Mouse (Mus musculus): ENCODE data around the gene Suv39h2.

- TF ChIP-seq POLR2A (IDR thresholded peaks at IDR 0.05; ENCODE audit: control insufficient read depth in 1 of 2, insufficient read depth in 1 of 2, low read depth in 1 of 2, low read length in 2 of 2, poor library complexity in 1 of 2) (no peak), SIN3A (IDR thresholded peaks at IDR 0.05; ENCODE audit: low read length) (no peak), CTCF (IDR thresholded peaks at IDR 0.05 in 2 of 3, conservative IDR thresholded peaks at IDR 0.05 in 1 of 3; ENCODE audit: control insufficient read depth in 1 of 3, insufficient read depth in 1 of 3, low read depth in 2 of 3, low read length in 3 of 3, poor library complexity in 1 of 3, severe bottlenecking in 1 of 3) (no peak), TCF12 (IDR thresholded peaks at IDR 0.05; ENCODE audit: low read depth, low read length) (no peak), HCFC1 (IDR thresholded peaks at IDR 0.05; ENCODE audit: low read depth, low read length) (no peak), CHD2 (IDR thresholded peaks at IDR 0.05; ENCODE audit: low read length) (no peak), EP300 (IDR thresholded peaks at IDR 0.05; ENCODE audit: low read depth in 1 of 2, low read length in 2 of 2) (no peak), CHD1 (IDR thresholded peaks at IDR 0.05; ENCODE audit: low read depth, low read length) (no peak)
Measured at GRCm38 (mm10) chr2:3499543-3499942, 24.7 kb upstream of the Suv39h2 start.
